Comparison of ENCODE assay signal across 6 mouse cellular contexts in the genomic region with DNA sequence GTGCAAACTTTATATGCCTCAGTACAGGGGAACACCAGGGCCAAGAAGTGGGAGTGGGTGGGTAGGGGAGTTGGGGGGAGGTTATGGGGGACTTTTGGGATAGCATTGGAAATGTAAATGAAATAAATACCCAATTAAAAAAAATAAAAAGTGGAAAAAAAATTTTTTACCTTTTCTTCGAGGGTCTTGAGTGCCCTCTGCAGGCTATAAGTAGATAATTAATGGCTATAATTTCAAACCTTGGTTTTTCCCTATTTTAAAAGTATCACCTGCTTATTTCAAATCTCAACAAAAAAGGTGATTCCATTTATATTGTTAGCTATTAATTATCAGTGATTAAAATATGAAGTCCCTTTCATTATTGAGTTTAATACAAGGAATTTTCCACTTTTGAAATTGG. TPM values are rescaled to one million over a fixed set of nuclear protein-coding genes. Genes with fewer than 3 reads are reported as not detected.
A peak's percentile ranks its signal among the peaks of the same experiment; 100 is the strongest.
DNase-seq lines count a peak whose midpoint lies in the region; ATAC-seq and TF ChIP-seq lines count a peak whose summit lies in the region.
"Not testable (repeated sequence)": the region's sequence is repeated elsewhere in the genome, so short reads cannot be mapped to it uniquely, and the experiment has no call there.

No protein-coding gene starts in this region.

- not testable (repeated sequence) for H3K4me1 ChIP-seq in forebrain, postnatal 0 days (ENCODE audit: insufficient read depth); hindbrain, postnatal 0 days (ENCODE audit: insufficient read depth, low read length)
- peaks cover 15% of the 10 kb centered on the region for H3K4me1 ChIP-seq in midbrain, embryonic 14.5 days (ENCODE audit: control insufficient read depth, insufficient read depth, low read length)

- not testable (repeated sequence) for H3K9me3 ChIP-seq in forebrain, postnatal 0 days (ENCODE audit: low read length); hindbrain, postnatal 0 days (ENCODE audit: low read length); midbrain, embryonic 14.5 days (ENCODE audit: control insufficient read depth, low read length)

- H3K27me3 ChIP-seq in forebrain, postnatal 0 days (ENCODE audit: insufficient read depth, low read length); hindbrain, postnatal 0 days (ENCODE audit: insufficient read depth, low read length); midbrain, embryonic 14.5 days (ENCODE audit: control insufficient read depth, insufficient read depth, low read length): not testable (repeated sequence)

- 23% methylated on average over 1 of the region's 1 CpGs for WGBS in forebrain, postnatal 0 days
- WGBS in hindbrain, postnatal 0 days: 48% methylated on average over 1 of the region's 1 CpGs
- 34% methylated on average over 1 of the region's 1 CpGs for WGBS in midbrain, embryonic 14.5 days

- H3K4me3 ChIP-seq in forebrain, postnatal 0 days (ENCODE audit: low read depth, low read length); hindbrain, postnatal 0 days (ENCODE audit: low read length); layer of hippocampus, adult 2 months; midbrain, embryonic 14.5 days (replicated peaks; ENCODE audit: low read depth, low read length): not testable (repeated sequence)

- not testable (repeated sequence) for ATAC-seq in forebrain, postnatal 0 days; hindbrain, postnatal 0 days; midbrain, embryonic 14.5 days (ENCODE audit: low FRiP score, low TSS enrichment)

- not testable (repeated sequence) for H3K4me2 ChIP-seq in forebrain, postnatal 0 days (ENCODE audit: low read depth); hindbrain, postnatal 0 days (ENCODE audit: low read depth, low read length); midbrain, embryonic 14.5 days (ENCODE audit: low read length)

- DNase-seq in A20 (ENCODE audit: low read depth, low spot score): peak; percentile 5
- peak; percentile 11 for DNase-seq in NIH3T3 (ENCODE audit: low read depth)
- DNase-seq in forebrain, postnatal 0 days; hindbrain, postnatal 0 days (ENCODE audit: low spot score); layer of hippocampus, adult 2 months (ENCODE audit: low spot score in 2 of 2): not testable (repeated sequence)
- peak; percentile 20 for DNase-seq in midbrain, embryonic 14.5 days

- not testable (repeated sequence) for H3K27ac ChIP-seq in forebrain, postnatal 0 days (ENCODE audit: low read depth, low read length); hindbrain, postnatal 0 days; layer of hippocampus, adult 2 months; midbrain, embryonic 14.5 days (replicated peaks; ENCODE audit: low read depth, low read length)

- TF ChIP-seq CTCF in forebrain, postnatal 0 days (IDR thresholded peaks at IDR 0.05; ENCODE audit: low read depth): 0 out of 2 replicates have a peak, but pooled peaks have one; percentile 2
- 0 out of 2 replicates have a peak, but pooled peaks have one; percentile 19 for TF ChIP-seq CTCF in hindbrain, postnatal 0 days (IDR thresholded peaks at IDR 0.05; ENCODE audit: low read depth)
- peak; percentile 75 for TF ChIP-seq CTCF in layer of hippocampus, adult 2 months (conservative IDR thresholded peaks at IDR 0.05)

- not testable (repeated sequence) for H3K9ac ChIP-seq in forebrain, postnatal 0 days; hindbrain, postnatal 0 days (replicated peaks; ENCODE audit: low read length); midbrain, embryonic 14.5 days (replicated peaks; ENCODE audit: low read length)

- H3K36me3 ChIP-seq in forebrain, postnatal 0 days (ENCODE audit: insufficient read depth); hindbrain, postnatal 0 days (ENCODE audit: insufficient read depth, low read length); midbrain, embryonic 14.5 days (ENCODE audit: control insufficient read depth, insufficient read depth, low read length): not testable (repeated sequence)

RNA-seq across cellular contexts. Expression of gene Exoc5, which starts 25.3 kb away (rescaled TPM):
- 90.6 and 104 TPM in 2 replicates for total RNA-seq in forebrain, postnatal 0 days (2014; rRNA removed)
- polyA plus RNA-seq in forebrain, postnatal 0 days (2015; fragmentation: Nextera tagmentation; extraction: Ambion mirVana): 51.7 and 61.2 TPM in 2 replicates
- 59.8 and 64.7 TPM in 2 replicates for total RNA-seq in hindbrain, postnatal 0 days (2014; rRNA removed)
- 43.3 and 46.4 TPM in 2 replicates for polyA plus RNA-seq in hindbrain, postnatal 0 days (2015; fragmentation: Nextera tagmentation; extraction: Ambion mirVana)
- 10 to 100 TPM; 52.2 to 55.6 TPM for total RNA-seq in layer of hippocampus, adult 2 months (2021)
- polyA plus RNA-seq in midbrain, embryonic 14.5 days (2014; fragmentation: Nextera tagmentation; extraction: Ambion mirVana): 77.5 and 105 TPM in 2 replicates

RNA-seq across cellular contexts. Expression of gene Ap5m1, which starts 25.9 kb away (rescaled TPM):
- 20.0 and 32.6 TPM in 2 replicates for total RNA-seq in forebrain, postnatal 0 days (2014; rRNA removed)
- 12.8 and 15.7 TPM in 2 replicates for polyA plus RNA-seq in forebrain, postnatal 0 days (2015; fragmentation: Nextera tagmentation; extraction: Ambion mirVana)
- 18.9 and 20.5 TPM in 2 replicates for total RNA-seq in hindbrain, postnatal 0 days (2014; rRNA removed)
- polyA plus RNA-seq in hindbrain, postnatal 0 days (2015; fragmentation: Nextera tagmentation; extraction: Ambion mirVana): 15.8 and 17.2 TPM in 2 replicates
- 10 to 100 TPM; 20.4 to 23.0 TPM for total RNA-seq in layer of hippocampus, adult 2 months (2021)
- 22.3 and 27.9 TPM in 2 replicates for polyA plus RNA-seq in midbrain, embryonic 14.5 days (2014; fragmentation: Nextera tagmentation; extraction: Ambion mirVana)

Comparison
In these comparisons a context has a peak if more than half of its experiments do, and no peak if none do; other contexts are left out.
1. CTCF ChIP-seq: peak in every context shown above with its lines; median percentile 75 in layer of hippocampus, adult 2 months; 19 in hindbrain, postnatal 0 days; 2 in forebrain, postnatal 0 days.